7 mouse cellular contexts compared by ENCODE assay signal in the genomic region with DNA sequence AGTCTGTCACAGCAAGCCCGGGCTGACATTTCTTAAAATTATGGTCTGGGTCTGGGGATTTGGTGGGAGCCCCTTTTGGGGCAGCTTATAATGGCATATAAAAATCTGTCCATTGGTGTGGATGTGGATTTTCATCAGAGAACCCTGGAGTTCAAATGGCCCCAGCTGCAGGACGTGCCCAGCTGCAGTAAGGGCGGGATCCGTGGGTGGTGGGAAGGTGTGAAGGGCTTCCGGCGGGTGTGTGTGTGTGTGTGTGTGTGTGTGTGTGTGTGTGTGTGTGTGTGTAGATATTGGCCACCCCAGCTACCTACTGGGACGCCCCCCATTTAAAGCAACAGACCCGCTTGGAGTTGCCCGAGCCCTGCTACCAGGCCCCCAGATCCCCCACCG. TPM values are rescaled to one million over a fixed set of nuclear protein-coding genes. Genes with fewer than 3 reads are reported as not detected.
A peak's percentile ranks its signal among the peaks of the same experiment; 100 is the strongest.
DNase-seq lines count a peak whose midpoint lies in the region; ATAC-seq and TF ChIP-seq lines count a peak whose summit lies in the region.

No protein-coding gene starts in this region.

- no peak for TF ChIP-seq CTCF in liver, adult 2 months (IDR thresholded peaks at IDR 0.05; ENCODE audit: low read depth, low read length)

- ATAC-seq in embryonic facial prominence, embryonic 14.5 days (ENCODE audit: low read depth) = no peak
- no peak; the same call in 1 of the 2 replicates for ATAC-seq in limb, embryonic 11.5 days (ENCODE audit: insufficient number of reproducible peaks, low FRiP score, low TSS enrichment, low read depth)
- ATAC-seq in neural tube, embryonic 14.5 days (ENCODE audit: low read depth) = no peak

- H3K27me3 ChIP-seq in liver, adult 2 months (ENCODE audit: control insufficient read depth, insufficient read depth, low read length) = no peaks in the 10 kb centered on the region
- H3K27me3 ChIP-seq in embryonic facial prominence, embryonic 14.5 days (replicated peaks; ENCODE audit: control insufficient read depth, insufficient read depth, low read length) = no peaks in the 10 kb centered on the region
- no peaks in the 10 kb centered on the region for H3K27me3 ChIP-seq in limb, embryonic 11.5 days (ENCODE audit: control insufficient read depth, insufficient read depth, low read length)
- no peaks in the 10 kb centered on the region for H3K27me3 ChIP-seq in neural tube, embryonic 14.5 days (ENCODE audit: control insufficient read depth, insufficient read depth, low read length)

- peaks cover 5% of the 10 kb centered on the region for H3K4me1 ChIP-seq in liver, adult 2 months (ENCODE audit: control insufficient read depth, insufficient read depth, low read length)
- peaks cover 26% of the 10 kb centered on the region for H3K4me1 ChIP-seq in embryonic facial prominence, embryonic 14.5 days (ENCODE audit: control insufficient read depth, insufficient read depth, low read length)
- peaks cover 23% of the 10 kb centered on the region for H3K4me1 ChIP-seq in limb, embryonic 11.5 days (ENCODE audit: control insufficient read depth, insufficient read depth, low read length)
- peaks cover 35% of the 10 kb centered on the region for H3K4me1 ChIP-seq in neural tube, embryonic 14.5 days (ENCODE audit: control insufficient read depth, insufficient read depth, low read length)

- peak overlapping the region; percentile 96 for H3K4me2 ChIP-seq in embryonic facial prominence, embryonic 14.5 days (ENCODE audit: low read depth, low read length)
- peak overlapping the region; percentile 75 for H3K4me2 ChIP-seq in limb, embryonic 11.5 days (ENCODE audit: low read depth, severe bottlenecking)
- H3K4me2 ChIP-seq in neural tube, embryonic 14.5 days (ENCODE audit: low read depth, low read length) = peak overlapping the region; percentile 91

- H3K9ac ChIP-seq in liver, adult 2 months (ENCODE audit: low read depth, low read length) = peak overlapping the region; percentile 93
- H3K9ac ChIP-seq in embryonic facial prominence, embryonic 14.5 days (ENCODE audit: low read depth, low read length) = peak overlapping the region; percentile 77
- H3K9ac ChIP-seq in limb, embryonic 11.5 days (ENCODE audit: low read length) = peak overlapping the region; percentile 62
- peak overlapping the region; percentile 67 for H3K9ac ChIP-seq in neural tube, embryonic 14.5 days (replicated peaks; ENCODE audit: low read depth, low read length)

- peaks cover 4% of the 10 kb centered on the region; the same call in 1 of the 2 replicates for H3K36me3 ChIP-seq in liver, adult 2 months (ENCODE audit: control insufficient read depth, insufficient read depth, low read length)
- no peaks in the 10 kb centered on the region for H3K36me3 ChIP-seq in embryonic facial prominence, embryonic 14.5 days (ENCODE audit: control insufficient read depth, insufficient read depth, low read length)
- no peaks in the 10 kb centered on the region for H3K36me3 ChIP-seq in limb, embryonic 11.5 days (ENCODE audit: control insufficient read depth, insufficient read depth, low read length)
- no peaks in the 10 kb centered on the region for H3K36me3 ChIP-seq in neural tube, embryonic 14.5 days (ENCODE audit: control insufficient read depth, insufficient read depth, low read length)

- no peak for TF ChIP-seq POLR2A in liver, adult 2 months (IDR thresholded peaks at IDR 0.05; ENCODE audit: extremely low read depth, insufficient read depth, low read length)

- H3K9me3 ChIP-seq in embryonic facial prominence, embryonic 14.5 days (ENCODE audit: control insufficient read depth, low read length) = no peaks in the 10 kb centered on the region
- no peaks in the 10 kb centered on the region for H3K9me3 ChIP-seq in limb, embryonic 11.5 days (ENCODE audit: control insufficient read depth, low read length)
- H3K9me3 ChIP-seq in neural tube, embryonic 14.5 days (ENCODE audit: control insufficient read depth, low read length) = no peaks in the 10 kb centered on the region

- H3K79me2 ChIP-seq in liver, adult 2 months (ENCODE audit: control insufficient read depth, insufficient read depth, low read length) = peaks cover 7% of the 10 kb centered on the region; the same call in 1 of the 2 replicates

- peak overlapping the region; percentile 99 for H3K27ac ChIP-seq in liver, adult 2 months (replicated peaks; ENCODE audit: insufficient read depth, low read depth, low read length)
- H3K27ac ChIP-seq in embryonic facial prominence, embryonic 14.5 days (replicated peaks; ENCODE audit: low read depth, low read length) = peak overlapping the region; percentile 99
- peak overlapping the region; percentile 98 for H3K27ac ChIP-seq in limb, embryonic 11.5 days (replicated peaks; ENCODE audit: low read depth, low read length)
- H3K27ac ChIP-seq in neural tube, embryonic 14.5 days (ENCODE audit: low read depth, low read length) = peak overlapping the region; percentile 94

- WGBS in liver, adult 2 months = 1% methylated on average over 10 of the region's 10 CpGs
- WGBS in embryonic facial prominence, embryonic 14.5 days = 3% methylated on average over 5 of the region's 10 CpGs
- WGBS in limb, embryonic 11.5 days = under 1% methylated on average over 10 of the region's 10 CpGs
- 0% methylated on average over 10 of the region's 10 CpGs for WGBS in neural tube, embryonic 14.5 days

- peak overlapping the region; percentile 73 for H3K4me3 ChIP-seq in liver, adult 2 months (ENCODE audit: insufficient read depth, low read depth, low read length)
- H3K4me3 ChIP-seq in embryonic facial prominence, embryonic 14.5 days (ENCODE audit: low read depth, low read length) = peak overlapping the region; percentile 85
- peak overlapping the region; percentile 73 for H3K4me3 ChIP-seq in limb, embryonic 11.5 days (ENCODE audit: low read depth, low read length)
- H3K4me3 ChIP-seq in neural tube, embryonic 14.5 days (ENCODE audit: low read depth, low read length) = peak overlapping the region; percentile 47

- no peak for DNase-seq in liver, adult 2 months (ENCODE audit: extremely low read depth, low read depth, low spot score)
- no peak for DNase-seq in liver
- no peak for DNase-seq in embryonic facial prominence, embryonic 14.5 days (ENCODE audit: low spot score)
- DNase-seq in limb, embryonic 11.5 days (ENCODE audit: low spot score) = no peak
- no peak for DNase-seq in gastrocnemius, adult 18-20 months (ENCODE audit: low spot score)
- no peak for DNase-seq in adrenal gland, postnatal 10 days

RNA-seq across cellular contexts. Expression of a gene that starts 1.2 kb away (rescaled TPM):
- total RNA-seq in liver, adult 2 months (2014; rRNA removed) = 81.9 and 156 TPM in 2 replicates
- 172 and 199 TPM in 2 replicates for polyA plus RNA-seq in liver, adult 2 months (2012; rRNA removed)
- 301 and 307 TPM in 2 replicates for polyA plus RNA-seq in embryonic facial prominence, embryonic 14.5 days (2014; fragmentation: Nextera tagmentation; extraction: Ambion mirVana)
- 384 and 406 TPM in 2 replicates for polyA plus RNA-seq in limb, embryonic 11.5 days (2014; fragmentation: Nextera tagmentation; extraction: Ambion mirVana)
- 371 and 388 TPM in 2 replicates for polyA plus RNA-seq in neural tube, embryonic 14.5 days (2014; fragmentation: Nextera tagmentation; extraction: Ambion mirVana)
- total RNA-seq in gastrocnemius, adult 18-20 months (2021) = 1 to 10 TPM; 2.6 to 3.5 TPM
- 100 to 1,000 TPM; 295 to 323 TPM for total RNA-seq in adrenal gland, postnatal 10 days (2021)
